Mouse (Mus musculus) heart, postnatal 0 days (tissue): Measurements from ENCODE around the gene Ifi206.

Experiments
- CTCF ChIP-seq: IDR thresholded peaks from 2 replicates; pipeline ENCODE4 v1.5.1; 2016; ENCODE audit warnings: antibody characterized with exemption, control low read depth, low read depth
- EP300 ChIP-seq: IDR thresholded peaks from 2 replicates; pipeline ENCODE4 v1.6.1; 2016; ENCODE audit warnings: antibody characterized with exemption, low read depth

DNA sequence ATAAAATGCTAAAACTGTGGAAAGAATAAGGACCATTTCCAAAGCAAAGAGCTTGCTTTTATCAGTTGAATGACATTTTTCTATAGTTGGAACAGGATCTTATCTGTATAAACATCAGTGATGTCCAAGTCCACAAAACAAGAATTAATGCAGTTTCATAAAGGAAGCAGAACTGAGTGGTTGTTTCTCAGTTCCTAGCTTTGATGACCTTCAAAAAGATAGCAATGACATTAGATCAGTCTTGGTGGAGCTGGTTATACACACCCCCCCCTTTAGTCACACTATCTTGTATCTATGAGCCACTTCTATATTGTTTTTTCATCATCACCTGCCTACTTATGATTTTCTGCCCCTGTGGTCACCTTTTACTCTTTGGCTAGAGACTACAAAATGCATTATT, 30.6 kb upstream of the Ifi206 start:
- no peak for TF ChIP-seq CTCF
- TF ChIP-seq EP300, result no peak
